Mouse (Mus musculus) kidney, embryonic 14.5 days (tissue): ENCODE measurements at regions not wholly inside any gene's neighbourhood (a gene's known extent, or its start where the extent isn't known, plus 50 kb on each side); places are given as distances from the start of the nearest gene placed in this dataset.
"Not testable (repeated sequence)": the region's sequence is repeated elsewhere in the genome, so short reads cannot be mapped to it uniquely, and the experiment has no call there.

Source experiments
- ATAC-seq: fragments of 200-750 bp; cut with Nextera tagmentation; 2 replicates; pipeline ENCODE4 v1.8.0; 2017; ENCODE audit warnings: moderate number of reproducible peaks, mild to moderate bottlenecking, moderate TSS enrichment, moderate library complexity; ENCODE audit not compliant: low FRiP score, low TSS enrichment
- H3K27ac ChIP-seq: fragments of 300-500 bp; sonication (generic); 2 replicates; pipeline ENCODE4 v1.5.1; 2014; ENCODE audit warnings: low read depth, mild to moderate bottlenecking, low read length, moderate library complexity, mixed read lengths
- H3K27me3 ChIP-seq: fragments of 300-500 bp; sonication (generic); 2 replicates; pipeline ENCODE4 v1.6.1; 2014; ENCODE audit warnings: mild to moderate bottlenecking, low read length; ENCODE audit not compliant: control insufficient read depth, insufficient read depth
- H3K36me3 ChIP-seq: fragments of 300-500 bp; sonication (generic); 2 replicates; pipeline ENCODE4 v1.6.1; 2014; ENCODE audit warnings: low read length, mixed read lengths; ENCODE audit not compliant: control insufficient read depth, insufficient read depth
- H3K4me1 ChIP-seq: fragments of 300-500 bp; sonication (generic); 2 replicates; pipeline ENCODE4 v1.6.1; 2014; ENCODE audit warnings: low read length, mixed read lengths; ENCODE audit not compliant: control insufficient read depth, insufficient read depth
- H3K4me2 ChIP-seq: fragments of 300-500 bp; sonication (generic); replicated peaks from 2 replicates; pipeline ENCODE4 v1.6.1; 2014; ENCODE audit warnings: low read depth, mild to moderate bottlenecking, low read length
- H3K4me3 ChIP-seq: fragments of 300-500 bp; sonication (generic); 2 replicates; pipeline ENCODE4 v1.5.1; 2014; ENCODE audit warnings: mild to moderate bottlenecking, low read length
- H3K9ac ChIP-seq: fragments of 300-500 bp; sonication (generic); 2 replicates; pipeline ENCODE4 v1.6.1; 2014; ENCODE audit warnings: low read depth, mild to moderate bottlenecking, low read length, moderate library complexity
- H3K9me3 ChIP-seq: fragments of 300-500 bp; sonication (generic); 2 replicates; pipeline ENCODE4 v1.6.1; 2016; ENCODE audit warnings: low read length; ENCODE audit not compliant: control insufficient read depth
- WGBS: fragments of 180-500 bp; shearing (Covaris S2); extraction: QIAGEN DNeasy Blood & Tissue Kit; methylation state at CpG from one replicate; pipeline ENCODE4 v1.1.7; 2014; 5-methylcytosine and 5-hydroxymethylcytosine counted together

GRCm38 (mm10) chr12:3127336-3127735 lies 182.4 kb downstream of the Rab10 start:
- 67% methylated on average over 1 of the region's 1 CpGs for WGBS
- not testable (repeated sequence) for ATAC-seq, H3K4me1 ChIP-seq, H3K9me3 ChIP-seq, H3K27me3 ChIP-seq, H3K27ac ChIP-seq, H3K4me2 ChIP-seq, H3K9ac ChIP-seq, H3K4me3 ChIP-seq, H3K36me3 ChIP-seq

- 74% methylated on average over 1 of the region's 1 CpGs for WGBS
- ATAC-seq, result no peak
Observed at GRCm38 (mm10) chr12:3124036-3124435, 185.7 kb downstream of the Rab10 start.

DNA sequence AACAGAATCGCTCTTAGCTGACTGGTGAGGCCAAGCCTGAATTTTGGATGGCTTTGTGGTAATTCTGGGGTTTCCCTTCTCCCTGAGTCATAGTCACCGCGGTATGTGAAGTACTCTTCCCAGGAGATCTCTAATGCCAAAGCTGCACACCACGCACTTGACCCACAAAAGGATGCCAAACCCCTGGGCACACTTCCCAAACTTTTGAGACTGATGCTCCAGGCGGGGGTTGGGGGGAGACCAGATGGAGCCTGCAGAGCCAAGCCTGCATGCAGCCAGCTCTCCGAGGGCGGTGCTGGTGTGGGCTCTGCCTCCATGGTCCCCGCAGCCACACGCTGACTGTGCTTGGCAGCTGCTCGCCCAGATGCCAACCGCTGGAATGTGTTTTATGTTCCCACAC lies 199.2 kb downstream of the Rab10 start:
- H3K9ac ChIP-seq, result not testable (repeated sequence)

More at GRCm38 (mm10) chr12:3124036-3124435, 185.7 kb downstream of the Rab10 start:
- no peak overlapping the region for H3K27ac ChIP-seq
- H3K9me3 ChIP-seq, result no peaks in the 10 kb centered on the region
- H3K36me3 ChIP-seq, result no peaks in the 10 kb centered on the region
- no peaks in the 10 kb centered on the region for H3K27me3 ChIP-seq
- H3K4me2 ChIP-seq, result no peak overlapping the region
- no peak overlapping the region for H3K4me3 ChIP-seq
- no peaks in the 10 kb centered on the region for H3K4me1 ChIP-seq
- no peak overlapping the region for H3K9ac ChIP-seq

GRCm38 (mm10) chr12:3109671-3110070 lies 200.1 kb downstream of the Rab10 start:
- 83% methylated on average over 5 of the region's 5 CpGs for WGBS
- not testable (repeated sequence) for ATAC-seq, H3K36me3 ChIP-seq

More for the DNA sequence above, 199.2 kb downstream of the Rab10 start:
- H3K4me3 ChIP-seq, H3K27ac ChIP-seq, H3K36me3 ChIP-seq, H3K4me1 ChIP-seq, H3K9me3 ChIP-seq, H3K4me2 ChIP-seq, H3K27me3 ChIP-seq, ATAC-seq: not testable (repeated sequence)
- WGBS, result 74% methylated on average over 11 of the region's 11 CpGs

GRCm38 (mm10) chr12:3101963-3102362 lies 207.8 kb downstream of the Rab10 start:
- H3K4me3 ChIP-seq, H3K27ac ChIP-seq, H3K27me3 ChIP-seq, ATAC-seq, H3K4me1 ChIP-seq, H3K9ac ChIP-seq, H3K36me3 ChIP-seq, H3K4me2 ChIP-seq, H3K9me3 ChIP-seq: not testable (repeated sequence)
- WGBS, result 65% methylated on average over 5 of the region's 5 CpGs

More at GRCm38 (mm10) chr12:3109671-3110070, 200.1 kb downstream of the Rab10 start:
- not testable (repeated sequence) for H3K27me3 ChIP-seq, H3K4me1 ChIP-seq, H3K4me3 ChIP-seq, H3K4me2 ChIP-seq, H3K27ac ChIP-seq, H3K9me3 ChIP-seq, H3K9ac ChIP-seq

- ATAC-seq, result 0 out of 2 replicates have a peak, but pooled peaks have one; percentile 39
- H3K27ac ChIP-seq, H3K4me3 ChIP-seq, H3K4me2 ChIP-seq, H3K4me1 ChIP-seq, H3K9ac ChIP-seq, H3K9me3 ChIP-seq, H3K36me3 ChIP-seq, H3K27me3 ChIP-seq: not testable (repeated sequence)
- WGBS, result 21% methylated on average over 2 of the region's 2 CpGs
Observed at GRCm38 (mm10) chr12:3098175-3098574, 211.6 kb downstream of the Rab10 start.

DNA sequence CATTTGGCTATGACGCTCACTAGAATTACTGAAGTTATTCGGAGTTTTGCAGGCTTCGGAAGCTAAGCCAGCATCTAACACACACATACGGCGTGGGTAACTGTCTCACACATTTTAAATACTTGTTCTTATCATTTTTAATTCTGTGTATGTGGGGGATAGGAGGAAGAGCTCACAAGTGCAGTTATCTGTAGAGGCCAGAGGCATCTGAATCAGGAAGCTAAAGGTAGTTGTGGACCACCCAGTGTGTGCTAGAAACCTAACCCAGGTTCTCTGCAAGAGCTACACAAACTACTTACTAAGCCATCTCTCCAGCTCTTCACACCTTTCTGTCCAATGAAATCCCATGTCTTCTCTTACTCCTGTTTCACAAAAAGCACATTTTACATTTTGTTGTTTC lies 215.3 kb downstream of the Rab10 start:
- Histone ChIP-seq H3K9ac (no peak overlapping the region), H3K4me2 (no peak overlapping the region), H3K9me3 (no peaks in the 10 kb centered on the region), H3K4me1 (no peaks in the 10 kb centered on the region), H3K27me3 (no peaks in the 10 kb centered on the region), H3K36me3 (no peaks in the 10 kb centered on the region), H3K4me3 (no peak overlapping the region), H3K27ac (no peak overlapping the region)
- 94% methylated on average over 5 of the region's 5 CpGs for WGBS
- no peak for ATAC-seq

GRCm38 (mm10) chr12:3092974-3093373 lies 216.8 kb downstream of the Rab10 start:
- not testable (repeated sequence) for H3K36me3 ChIP-seq, H3K9ac ChIP-seq
- WGBS, result 74% methylated on average over 2 of the region's 3 CpGs

GRCm38 (mm10) chr12:3049546-3049945 lies 260.2 kb downstream of the Rab10 start:
- H3K27me3 ChIP-seq, H3K9ac ChIP-seq, H3K4me2 ChIP-seq, H3K4me3 ChIP-seq, H3K27ac ChIP-seq, H3K4me1 ChIP-seq, H3K36me3 ChIP-seq, H3K9me3 ChIP-seq, ATAC-seq: not testable (repeated sequence)
- 78% methylated on average over 5 of the region's 5 CpGs for WGBS

More at GRCm38 (mm10) chr12:3092974-3093373, 216.8 kb downstream of the Rab10 start:
- H3K27me3 ChIP-seq, H3K4me2 ChIP-seq, H3K4me1 ChIP-seq, ATAC-seq, H3K4me3 ChIP-seq, H3K9me3 ChIP-seq, H3K27ac ChIP-seq: not testable (repeated sequence)
